Mouse (Mus musculus): ENCODE data around the gene Gys1. TPM values are rescaled to one million over a fixed set of nuclear protein-coding genes. Genes with fewer than 3 reads are reported as not detected.

Gys1 gene
- polyA plus RNA-seq, 1 experiment from 2014 or later, result 8.6 TPM

DNA sequence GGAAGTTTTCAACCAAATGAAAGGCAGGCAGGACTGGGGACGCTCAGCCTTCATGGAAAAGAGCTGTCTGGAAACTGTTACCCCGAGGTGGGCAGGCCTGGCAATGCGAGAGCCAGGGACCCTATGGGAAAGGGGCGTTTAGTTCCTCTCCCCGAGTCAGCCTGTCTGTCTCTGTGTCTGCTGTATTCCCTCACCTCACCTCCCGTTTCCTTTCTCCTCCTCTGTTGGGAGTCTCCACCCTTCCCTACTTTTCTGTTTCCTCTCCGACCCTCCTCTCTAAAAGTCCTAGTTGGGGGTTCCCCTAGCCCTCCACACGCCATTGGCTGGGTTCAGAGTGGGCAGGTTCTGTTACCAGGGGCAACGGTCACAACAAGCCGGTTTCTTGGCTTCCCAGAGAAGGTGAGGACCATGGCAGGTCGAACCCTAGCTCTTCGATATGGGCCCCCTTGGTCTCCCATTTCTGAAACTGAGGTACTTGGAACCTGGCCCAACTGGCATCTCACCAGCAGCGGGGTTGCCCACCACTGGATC, 16.6 kb upstream of the Gys1 start:
- peaks cover 92% of the 10 kb centered on the region for H3K27me3 ChIP-seq (replicated peaks)
- WGBS (ENCODE audit: insufficient replicate concordance), result 10% methylated on average over 13 of the region's 13 CpGs
- ATAC-seq, result no peak

GRCm38 (mm10) chr7:45419859-45420614, 14.6 kb upstream of the Gys1 start:
- ATAC-seq, result no peak

More for the DNA sequence above, 16.6 kb upstream of the Gys1 start:
- H3K27ac ChIP-seq, result no peak overlapping the region
- peaks cover 24% of the 10 kb centered on the region for H3K36me3 ChIP-seq
- H3K4me3 ChIP-seq, result no peak overlapping the region
- no peak overlapping the region for H3K4me2 ChIP-seq
- H3K4me1 ChIP-seq, result peaks cover 30% of the 10 kb centered on the region
- H3K9me3 ChIP-seq (replicated peaks), result no peaks in the 10 kb centered on the region
- no peak overlapping the region for H3K9ac ChIP-seq

DNA sequence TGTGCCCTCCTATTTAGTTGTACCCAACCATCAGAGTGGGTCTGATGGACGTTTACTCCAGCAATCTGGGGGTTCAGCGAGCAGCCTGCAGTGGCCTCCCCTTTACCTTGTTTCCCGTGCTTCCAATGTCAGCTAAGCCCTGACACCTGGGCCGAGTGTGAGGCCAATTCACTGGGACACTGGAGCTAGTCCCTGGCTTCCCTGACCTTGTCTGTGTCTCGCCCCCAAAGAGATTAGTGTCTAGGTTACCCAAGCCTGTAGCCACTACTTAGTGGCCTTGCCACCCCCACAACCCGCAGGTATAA, 14.1 kb upstream of the Gys1 start, which contains the start of gene Lhb:
TSS of gene Lhb (plus strand) at position 206 of the 305 bp plus-strand sequence.
- Histone ChIP-seq H3K27me3 (replicated peaks) (peaks cover 66% of the 10 kb centered on the region), H3K4me3 (no peak within 1 kb of the TSS), H3K4me2 (no peak within 1 kb of the TSS), H3K4me1 (peaks cover 6% of the 10 kb centered on the region), H3K9ac (no peak within 1 kb of the TSS), H3K9me3 (replicated peaks) (no peaks in the 10 kb centered on the region), H3K36me3 (peaks cover 50% of the 10 kb centered on the region), H3K27ac (no peak within 1 kb of the TSS)
- 60% methylated on average over 6 of the region's 6 CpGs for WGBS (ENCODE audit: insufficient replicate concordance)
- ATAC-seq, result no peak

More at GRCm38 (mm10) chr7:45419859-45420614, 14.6 kb upstream of the Gys1 start:
- Histone ChIP-seq H3K27ac (no peak overlapping the region), H3K4me2 (no peak overlapping the region), H3K9me3 (replicated peaks) (no peaks in the 10 kb centered on the region), H3K27me3 (replicated peaks) (peaks cover 72% of the 10 kb centered on the region), H3K9ac (no peak overlapping the region), H3K4me1 (peaks cover 11% of the 10 kb centered on the region), H3K4me3 (no peak overlapping the region), H3K36me3 (peaks cover 44% of the 10 kb centered on the region)
- 33% methylated on average over 27 of the region's 27 CpGs for WGBS (ENCODE audit: insufficient replicate concordance)

GRCm38 (mm10) chr7:45421194-45421593, 13.4 kb upstream of the Gys1 start:
- Histone ChIP-seq H3K4me1 (0 out of 2 replicates have a peak, but pooled peaks cover 3% of the 10 kb centered on the region), H3K27ac (no peak overlapping the region), H3K36me3 (peaks cover 56% of the 10 kb centered on the region), H3K9ac (no peak overlapping the region), H3K4me2 (no peak overlapping the region), H3K4me3 (no peak overlapping the region), H3K27me3 (replicated peaks) (peaks cover 60% of the 10 kb centered on the region), H3K9me3 (replicated peaks) (no peaks in the 10 kb centered on the region)
- 83% methylated on average over 14 of the region's 14 CpGs for WGBS (ENCODE audit: insufficient replicate concordance)
- no peak for ATAC-seq

- 86% methylated on average over 8 of the region's 8 CpGs for WGBS (ENCODE audit: insufficient replicate concordance)
- Histone ChIP-seq H3K4me3 (no peak overlapping the region), H3K9me3 (replicated peaks) (no peaks in the 10 kb centered on the region), H3K4me1 (no peaks in the 10 kb centered on the region; the same call in 1 of the 2 replicates), H3K9ac (no peak overlapping the region), H3K27ac (no peak overlapping the region), H3K36me3 (peaks cover 100% of the 10 kb centered on the region), H3K27me3 (replicated peaks) (peaks cover 6% of the 10 kb centered on the region), H3K4me2 (no peak overlapping the region)
- no peak for ATAC-seq
These were observed 8.1 kb upstream of the Gys1 start for GRCm38 (mm10) chr7:45426556-45426955.

DNA sequence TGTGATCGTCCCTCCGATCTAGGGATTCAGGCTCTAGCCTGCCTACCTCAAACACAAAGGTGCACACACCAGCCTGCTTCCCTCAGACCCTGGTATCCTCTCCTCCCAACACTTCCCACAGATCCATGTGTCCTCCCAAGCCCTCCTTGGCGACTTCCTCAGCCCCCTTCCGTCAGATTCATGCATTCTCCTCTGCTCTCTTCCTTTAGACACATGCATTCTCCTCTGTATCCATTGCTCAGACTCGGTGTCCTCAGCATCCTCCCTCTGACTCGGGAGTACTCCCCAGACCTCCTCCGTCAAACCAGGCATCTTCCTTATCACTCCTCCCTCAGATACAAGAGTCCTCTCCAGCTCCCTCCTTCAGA, 825 bp upstream of the Gys1 start:
- H3K9me3 ChIP-seq (replicated peaks), result no peaks in the 10 kb centered on the region
- ATAC-seq, result no peak
- peaks cover 50% of the 10 kb centered on the region for H3K4me1 ChIP-seq
- H3K9ac ChIP-seq, result peak overlapping the region; percentile 87
- peak overlapping the region; percentile 72 for H3K4me3 ChIP-seq
- peaks cover 37% of the 10 kb centered on the region for H3K36me3 ChIP-seq
- H3K27ac ChIP-seq, result peak overlapping the region; percentile 88
- H3K4me2 ChIP-seq, result peak overlapping the region; percentile 91
- H3K27me3 ChIP-seq (replicated peaks), result no peaks in the 10 kb centered on the region
- 0% methylated on average over 7 of the region's 7 CpGs for WGBS (ENCODE audit: insufficient replicate concordance)

GRCm38 (mm10) chr7:45435038-45435437, 394 bp downstream of the Gys1 start:
- H3K9ac ChIP-seq, result peak overlapping the region; percentile 75
- H3K4me1 ChIP-seq, result peaks cover 50% of the 10 kb centered on the region
- peak overlapping the region; percentile 91 for H3K4me2 ChIP-seq
- no peaks in the 10 kb centered on the region for H3K9me3 ChIP-seq (replicated peaks)
- no peaks in the 10 kb centered on the region for H3K27me3 ChIP-seq (replicated peaks)
- H3K27ac ChIP-seq, result peak overlapping the region; percentile 64
- ATAC-seq, result no peak
- H3K4me3 ChIP-seq, result peak overlapping the region; percentile 72
- peaks cover 29% of the 10 kb centered on the region for H3K36me3 ChIP-seq
- WGBS (ENCODE audit: insufficient replicate concordance), result 8% methylated on average over 16 of the region's 16 CpGs

- H3K27me3 ChIP-seq (replicated peaks), result no peaks in the 10 kb centered on the region
- peaks cover 50% of the 10 kb centered on the region for H3K4me1 ChIP-seq
- no peaks in the 10 kb centered on the region for H3K9me3 ChIP-seq (replicated peaks)
- H3K27ac ChIP-seq, result no peak overlapping the region
- H3K9ac ChIP-seq, result no peak overlapping the region
- ATAC-seq, result no peak
- no peak overlapping the region for H3K4me3 ChIP-seq
- H3K4me2 ChIP-seq, result no peak overlapping the region
- H3K36me3 ChIP-seq, result peaks cover 26% of the 10 kb centered on the region
- WGBS (ENCODE audit: insufficient replicate concordance), result 81% methylated on average over 5 of the region's 5 CpGs
These were observed 1.8 kb downstream of the Gys1 start for GRCm38 (mm10) chr7:45436444-45436843.

DNA sequence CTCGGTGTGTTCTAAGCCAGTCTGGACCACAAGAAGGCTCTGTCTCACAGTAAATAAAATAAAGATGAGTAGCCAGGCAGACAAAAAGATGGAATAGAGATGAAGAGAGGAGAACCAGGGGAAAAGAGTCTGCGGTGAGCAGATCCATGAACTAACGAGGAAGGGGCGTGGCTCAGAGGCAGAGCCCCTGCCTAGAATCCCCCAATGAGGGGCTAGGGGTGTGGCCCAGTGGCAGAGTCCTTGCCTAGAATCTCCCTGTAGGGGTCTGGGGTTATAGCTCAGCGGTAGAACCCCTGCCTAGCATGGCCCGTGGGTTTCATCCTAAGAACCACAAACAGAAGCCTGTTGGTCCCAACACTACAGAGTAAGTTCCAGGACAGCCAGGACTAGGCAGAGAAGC, 2.4 kb downstream of the Gys1 start:
- H3K4me3 ChIP-seq, result no peak overlapping the region
- H3K4me2 ChIP-seq, result no peak overlapping the region
- 27% methylated on average over 6 of the region's 6 CpGs for WGBS (ENCODE audit: insufficient replicate concordance)
- H3K9me3 ChIP-seq (replicated peaks), result no peaks in the 10 kb centered on the region
- H3K36me3 ChIP-seq, result peaks cover 23% of the 10 kb centered on the region
- no peak for ATAC-seq
- H3K4me1 ChIP-seq, result peaks cover 46% of the 10 kb centered on the region
- H3K27ac ChIP-seq, result no peak overlapping the region
- no peak overlapping the region for H3K9ac ChIP-seq
- no peaks in the 10 kb centered on the region for H3K27me3 ChIP-seq (replicated peaks)

DNA sequence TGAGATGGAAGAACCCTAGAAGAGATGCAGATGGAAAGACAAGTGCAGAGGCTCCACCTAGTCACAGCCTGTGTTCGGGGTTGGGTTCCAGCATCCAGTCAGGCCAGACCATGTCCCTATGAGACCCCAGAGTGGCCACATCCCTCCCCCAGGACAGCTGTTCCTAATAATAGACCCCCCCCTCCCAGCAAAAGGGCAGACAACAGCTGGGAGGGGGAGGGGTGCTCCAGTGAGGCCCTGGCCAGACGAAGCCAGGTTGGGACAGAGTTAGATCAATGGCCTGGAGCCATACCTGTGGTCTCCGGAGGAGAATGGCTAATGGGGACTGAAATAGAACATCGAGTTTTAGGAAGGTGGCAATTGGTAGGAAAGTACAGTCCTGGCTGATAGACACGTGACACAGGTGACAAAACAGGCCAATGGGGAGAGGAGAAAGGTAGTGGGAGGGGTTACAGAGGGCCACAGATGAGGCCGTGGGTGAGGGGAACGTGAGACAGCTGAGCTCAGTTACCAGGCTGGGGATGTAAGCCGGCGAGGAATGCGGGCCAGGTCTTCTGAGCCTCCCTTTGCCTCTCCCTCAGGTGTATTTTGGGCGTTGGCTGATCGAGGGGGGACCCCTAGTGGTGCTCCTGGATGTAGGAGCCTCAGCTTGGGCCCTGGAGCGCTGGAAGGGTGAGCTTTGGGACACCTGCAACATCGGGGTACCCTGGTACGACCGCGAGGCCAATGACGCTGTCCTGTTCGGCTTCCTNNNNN, 3.1 kb downstream of the Gys1 start, which contains the start of gene Ruvbl2:
TSS of gene Ruvbl2 (minus strand) at position 576 of the 756 bp plus-strand sequence.
- H3K4me1 ChIP-seq, result peaks cover 41% of the 10 kb centered on the region
- ATAC-seq, result no peak
- H3K4me3 ChIP-seq, result no peak within 1 kb of the TSS
- H3K4me2 ChIP-seq, result peak within 1 kb of the TSS; percentile 11; the same call in 1 of the 2 replicates
- H3K27ac ChIP-seq, result no peak within 1 kb of the TSS
- H3K36me3 ChIP-seq, result peaks cover 18% of the 10 kb centered on the region
- H3K9ac ChIP-seq, result no peak within 1 kb of the TSS
- H3K27me3 ChIP-seq (replicated peaks), result no peaks in the 10 kb centered on the region
- H3K9me3 ChIP-seq (replicated peaks), result no peaks in the 10 kb centered on the region
- WGBS (ENCODE audit: insufficient replicate concordance), result 39% methylated on average over 19 of the region's 19 CpGs

GRCm38 (mm10) chr7:45443526-45444420, 9.1 kb downstream of the Gys1 start:
- WGBS (ENCODE audit: insufficient replicate concordance), result 46% methylated on average over 22 of the region's 22 CpGs
- Histone ChIP-seq H3K4me3 (no peak overlapping the region), H3K9ac (no peak overlapping the region), H3K27me3 (replicated peaks) (no peaks in the 10 kb centered on the region), H3K4me1 (peaks cover 25% of the 10 kb centered on the region), H3K4me2 (no peak overlapping the region), H3K27ac (no peak overlapping the region), H3K36me3 (peaks cover 26% of the 10 kb centered on the region), H3K9me3 (replicated peaks) (no peaks in the 10 kb centered on the region)
- ATAC-seq, result no peak
